Mouse (Mus musculus): ENCODE measurements at regions not wholly inside any gene's neighbourhood (a gene's known extent, or its start where the extent isn't known, plus 50 kb on each side); places are given as distances from the start of the nearest gene placed in this dataset.

DNA sequence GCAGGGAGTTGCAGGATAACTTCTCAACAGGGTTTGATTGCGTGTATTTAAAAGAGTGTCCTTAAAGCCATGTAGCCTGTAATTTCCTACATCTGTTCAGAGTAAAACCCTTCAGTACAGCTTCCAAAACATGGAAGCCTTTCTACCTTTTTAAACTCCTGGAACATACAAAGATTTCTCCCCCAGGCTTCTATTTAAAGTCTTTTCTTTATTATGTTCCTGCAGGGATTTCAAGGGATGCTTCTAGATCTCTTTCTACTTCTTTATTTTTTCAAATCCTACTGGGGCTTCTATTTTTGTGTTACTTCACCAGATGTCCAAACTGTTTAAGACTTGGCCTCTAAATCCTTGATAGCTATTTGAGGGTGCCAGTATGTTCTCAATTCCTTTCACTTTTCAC, 196.2 kb downstream of the Anxa1 start:
- no peaks in the 10 kb centered on the region for H3K9me3 ChIP-seq
- H3K36me3 ChIP-seq (replicated peaks) = no peaks in the 10 kb centered on the region
- WGBS = 89% methylated on average over 1 of the region's 1 CpGs
- no peaks in the 10 kb centered on the region for H3K27me3 ChIP-seq (replicated peaks)
- H3K9ac ChIP-seq = no peak overlapping the region
- no peak overlapping the region for H3K27ac ChIP-seq
- no peak overlapping the region for H3K4me3 ChIP-seq
- no peaks in the 10 kb centered on the region for H3K4me1 ChIP-seq
- no peak overlapping the region for H3K4me2 ChIP-seq
- ATAC-seq (replicated peaks) = no peak

DNA sequence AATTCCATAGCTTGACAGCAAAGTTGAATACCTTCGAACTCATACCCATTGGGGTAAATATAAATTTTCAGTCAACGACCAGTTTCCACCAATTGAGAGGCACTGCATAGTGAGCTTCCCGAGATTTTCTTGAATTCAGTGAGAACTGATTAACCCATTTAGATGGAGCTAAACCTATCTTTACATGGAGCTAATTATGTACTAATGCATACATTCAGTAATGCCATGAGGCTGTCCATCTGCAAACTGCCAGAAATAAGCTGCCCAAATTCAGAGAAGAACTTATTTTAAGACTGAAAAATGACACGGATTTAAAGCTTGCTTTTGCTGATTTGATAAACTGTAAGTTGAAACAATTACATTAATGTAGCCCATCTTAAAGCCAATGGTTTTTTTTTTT, 208.9 kb downstream of the Anxa1 start:
- WGBS = 87% methylated on average over 4 of the region's 4 CpGs

DNA sequence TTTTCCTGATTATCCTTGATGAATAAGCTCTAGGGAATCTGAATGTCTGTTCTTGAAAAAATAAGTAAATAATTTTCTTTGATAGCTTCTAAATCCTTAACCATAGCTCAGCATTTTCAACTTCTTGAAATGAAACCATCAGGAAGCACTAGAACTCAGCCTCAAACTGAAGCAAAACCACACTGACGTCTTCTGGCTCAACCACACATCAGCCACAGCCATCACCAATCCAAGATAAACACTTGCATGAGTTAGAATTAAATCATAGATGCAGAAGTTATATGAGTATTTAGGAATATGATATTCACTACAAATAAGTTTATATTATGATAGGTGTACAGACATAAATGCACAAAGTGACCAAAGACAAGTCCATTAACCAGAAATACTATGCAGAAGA, 229.2 kb downstream of the Anxa1 start:
- Histone ChIP-seq H3K4me2 (no peak overlapping the region), H3K27me3 (replicated peaks) (no peaks in the 10 kb centered on the region), H3K9me3 (no peaks in the 10 kb centered on the region), H3K4me1 (no peaks in the 10 kb centered on the region), H3K9ac (no peak overlapping the region), H3K27ac (no peak overlapping the region), H3K4me3 (no peak overlapping the region), H3K36me3 (replicated peaks) (no peaks in the 10 kb centered on the region)
- no peak for ATAC-seq (replicated peaks)
- WGBS = 88% methylated on average over 1 of the region's 1 CpGs

More for the DNA sequence above, 208.9 kb downstream of the Anxa1 start:
- Histone ChIP-seq H3K4me1 (no peaks in the 10 kb centered on the region), H3K9me3 (no peaks in the 10 kb centered on the region), H3K9ac (no peak overlapping the region), H3K27me3 (replicated peaks) (no peaks in the 10 kb centered on the region), H3K4me2 (no peak overlapping the region), H3K27ac (no peak overlapping the region), H3K4me3 (no peak overlapping the region), H3K36me3 (replicated peaks) (no peaks in the 10 kb centered on the region)
- no peak for ATAC-seq (replicated peaks)

DNA sequence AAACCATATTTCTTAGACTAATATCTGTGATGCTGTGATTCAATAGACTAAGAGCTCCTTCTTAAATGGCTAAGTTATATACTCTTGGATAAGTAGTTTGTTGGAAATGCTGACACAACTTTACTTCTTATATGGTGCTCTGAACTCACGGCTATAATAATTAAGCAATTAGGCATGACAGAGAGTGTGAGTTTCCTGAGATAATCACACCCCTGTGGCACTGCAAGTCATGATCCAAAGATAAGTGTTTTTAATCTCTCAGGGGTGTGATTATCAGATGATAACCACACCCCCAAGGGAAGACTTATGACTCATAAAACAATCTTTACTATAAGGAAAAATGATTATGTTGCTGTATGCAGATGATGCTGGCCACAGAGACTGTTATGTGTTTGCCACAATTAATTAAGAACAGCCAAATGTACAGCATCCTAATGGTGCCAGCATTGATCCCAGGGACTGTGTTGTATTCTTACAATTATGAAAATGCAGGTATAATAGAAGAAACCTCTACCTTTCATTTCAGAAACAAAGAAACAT, 234.3 kb downstream of the Anxa1 start:
- no peaks in the 10 kb centered on the region for H3K27me3 ChIP-seq (replicated peaks)
- no peak overlapping the region for H3K9ac ChIP-seq
- 60% methylated on average over 1 of the region's 1 CpGs for WGBS
- no peak overlapping the region for H3K4me3 ChIP-seq
- ATAC-seq (replicated peaks) = no peak
- H3K4me1 ChIP-seq = no peaks in the 10 kb centered on the region
- no peak overlapping the region for H3K4me2 ChIP-seq
- H3K27ac ChIP-seq = no peak overlapping the region
- H3K9me3 ChIP-seq = no peaks in the 10 kb centered on the region
- H3K36me3 ChIP-seq (replicated peaks) = no peaks in the 10 kb centered on the region

DNA sequence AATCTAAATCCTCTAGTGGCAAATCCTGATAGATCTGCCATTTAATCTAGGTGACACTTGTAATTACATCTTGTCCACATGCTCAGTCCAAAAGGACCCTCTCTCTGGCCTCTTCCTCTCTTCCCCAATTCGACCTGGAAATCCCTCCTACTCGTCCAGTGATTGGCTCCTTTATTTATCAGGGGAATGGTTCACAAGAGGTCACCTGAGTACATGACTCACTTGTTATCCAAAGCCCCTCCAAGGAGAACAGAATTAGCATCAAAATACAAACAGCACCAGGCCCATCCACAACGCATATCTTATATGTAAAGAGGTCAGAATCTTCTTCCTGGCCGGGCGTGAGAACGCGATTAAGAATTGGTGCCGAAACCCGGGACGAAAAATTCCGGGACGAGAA, 251.2 kb downstream of the Anxa1 start:
- Histone ChIP-seq H3K36me3 (replicated peaks) (no peaks in the 10 kb centered on the region), H3K4me1 (no peaks in the 10 kb centered on the region), H3K4me3 (no peak overlapping the region), H3K27me3 (replicated peaks) (no peaks in the 10 kb centered on the region), H3K9ac (no peak overlapping the region), H3K27ac (no peak overlapping the region), H3K4me2 (no peak overlapping the region), H3K9me3 (no peaks in the 10 kb centered on the region)
- ATAC-seq (replicated peaks) = no peak
- 94% methylated on average over 12 of the region's 12 CpGs for WGBS

DNA sequence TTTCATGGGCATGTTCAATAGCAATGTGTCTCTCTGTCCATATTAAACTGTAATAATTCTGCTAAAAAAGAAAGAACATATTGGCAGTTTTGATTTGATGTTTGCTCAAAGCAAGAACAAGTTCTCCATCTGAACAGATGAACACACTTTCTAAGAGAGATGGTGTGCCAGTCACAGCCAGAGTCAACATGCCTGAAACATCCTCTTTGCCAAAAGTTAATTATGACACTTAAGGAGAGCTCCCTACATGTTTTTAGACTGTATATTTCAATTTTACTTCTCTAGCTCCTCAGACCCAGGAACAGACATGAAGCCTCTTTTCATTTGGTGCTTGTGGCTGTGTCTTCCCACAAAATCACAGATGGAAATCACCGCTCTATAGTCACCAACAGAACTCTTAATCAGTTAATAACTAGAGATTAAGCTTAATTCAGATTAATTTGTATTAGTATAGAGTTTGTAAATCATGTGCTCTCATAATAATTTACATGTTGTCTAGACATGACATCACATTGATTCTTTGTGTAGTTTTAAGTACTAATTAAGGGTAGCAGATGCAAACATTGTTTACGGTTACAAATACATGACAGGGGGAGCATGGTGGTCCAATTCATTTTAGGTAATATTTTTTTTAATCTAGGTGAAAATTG, 267.1 kb downstream of the Anxa1 start:
- ATAC-seq (replicated peaks) = no peak
- Histone ChIP-seq H3K4me1 (peaks cover 4% of the 10 kb centered on the region), H3K27ac (no peak overlapping the region), H3K27me3 (replicated peaks) (no peaks in the 10 kb centered on the region), H3K4me2 (no peak overlapping the region), H3K9me3 (no peaks in the 10 kb centered on the region), H3K9ac (no peak overlapping the region), H3K4me3 (no peak overlapping the region), H3K36me3 (replicated peaks) (no peaks in the 10 kb centered on the region)
- WGBS = 82% methylated on average over 2 of the region's 2 CpGs

DNA sequence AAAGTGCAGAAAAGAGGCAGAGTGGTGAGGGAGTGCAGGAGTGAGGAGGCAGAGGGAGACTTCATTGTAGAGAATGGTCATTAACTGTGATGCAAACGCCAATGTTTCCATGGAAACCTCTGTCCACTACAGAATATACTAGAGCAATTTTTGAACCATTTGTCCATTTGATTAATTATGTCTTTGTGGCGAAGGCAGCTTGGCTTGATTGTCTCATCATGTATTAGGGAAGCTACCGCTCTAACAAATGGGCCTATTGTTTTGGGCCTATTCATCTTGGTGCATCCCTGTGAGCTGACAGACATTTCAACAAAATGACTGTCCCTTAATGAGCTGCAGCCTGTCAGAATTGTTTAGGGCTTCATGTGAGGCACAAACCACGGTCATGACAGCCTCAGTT, 268.3 kb downstream of the Anxa1 start:
- Histone ChIP-seq H3K27me3 (replicated peaks) (no peaks in the 10 kb centered on the region), H3K4me3 (no peak overlapping the region), H3K36me3 (replicated peaks) (no peaks in the 10 kb centered on the region), H3K9me3 (no peaks in the 10 kb centered on the region), H3K9ac (no peak overlapping the region), H3K4me1 (peaks cover 4% of the 10 kb centered on the region), H3K27ac (peak overlapping the region; percentile 44; the same call in 1 of the 2 replicates), H3K4me2 (no peak overlapping the region)
- 12% methylated on average over 4 of the region's 4 CpGs for WGBS
- peak; percentile 91 for ATAC-seq (replicated peaks)

DNA sequence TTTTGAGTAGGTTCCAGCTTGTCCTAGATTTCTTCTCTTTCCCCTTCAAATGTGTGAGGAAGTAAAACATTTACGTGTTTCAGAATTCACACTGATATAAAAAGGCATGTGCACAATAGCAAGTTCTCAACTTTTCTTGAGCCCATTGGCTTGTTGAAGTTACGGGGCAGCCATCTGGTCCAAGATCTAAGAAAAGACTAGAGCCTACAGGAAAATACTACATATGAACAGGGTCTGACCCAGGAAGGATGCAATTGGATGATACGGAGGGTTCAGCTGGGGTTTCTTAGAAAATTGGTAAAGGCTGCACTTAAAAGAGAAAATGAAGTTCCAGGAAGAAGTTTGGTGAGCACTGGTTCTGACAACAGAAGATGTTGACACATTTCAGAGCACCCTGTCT, 276.5 kb downstream of the Anxa1 start:
- H3K9ac ChIP-seq = no peak overlapping the region
- no peak for ATAC-seq (replicated peaks)
- no peaks in the 10 kb centered on the region for H3K9me3 ChIP-seq

More for the DNA sequence above, 276.5 kb downstream of the Anxa1 start:
- Histone ChIP-seq H3K4me1 (no peaks in the 10 kb centered on the region), H3K36me3 (replicated peaks) (no peaks in the 10 kb centered on the region), H3K27ac (no peak overlapping the region), H3K4me3 (no peak overlapping the region), H3K4me2 (no peak overlapping the region), H3K27me3 (replicated peaks) (no peaks in the 10 kb centered on the region)
- WGBS = 92% methylated on average over 3 of the region's 3 CpGs

Data from midbrain, embryonic 15.5 days (tissue).